Mouse (Mus musculus): Measurements from ENCODE around the gene Creld2. TPM values are rescaled to one million over a fixed set of nuclear protein-coding genes. Genes with fewer than 3 reads are reported as not detected.
"Not testable (repeated sequence)": the region's sequence is repeated elsewhere in the genome, so short reads cannot be mapped to it uniquely, and the experiment has no call there.

The Creld2 gene
- 1 to 10 TPM; 9.8 to 9.9 TPM for total RNA-seq (2021)
- long read RNA-seq, experiment 1, transcript Creld2-201 (10 exons, 1,366 nt), result major isoform, 15 of 19 reads
- long read RNA-seq, experiment 1, partial matches to known transcripts, result 3 of 19 reads
- long read RNA-seq, experiment 1, other reads (novel, unspliced or antisense), result 1 of 19 reads
- long read RNA-seq, experiment 2, transcript Creld2-201 (10 exons, 1,366 nt), result major isoform, 15 of 18 reads
- long read RNA-seq, experiment 2, partial matches to known transcripts, result 3 of 18 reads
- long read RNA-seq, experiment 2, other reads (novel, unspliced or antisense), result 0 of 18 reads

- peak; percentile 100 for DNase-seq
Observed at GRCm38 (mm10) chr15:88819026-88819905, at the start of gene Creld2, which contains the start of gene Alg12. Gene Creld2 (plus strand): TSS chr15:88819646. Gene Alg12 (minus strand): TSS chr15:88819318.

GRCm38 (mm10) chr15:88774630-88775029 is 44.8 kb upstream of the Creld2 start:
- DNase-seq, result not testable (repeated sequence)

- no peak for DNase-seq
Observed at GRCm38 (mm10) chr15:88792140-88792850, 27.2 kb upstream of the Creld2 start.

GRCm38 (mm10) chr15:88794729-88795128 is 24.7 kb upstream of the Creld2 start:
- not testable (repeated sequence) for DNase-seq

- DNase-seq, result no peak
Observed at GRCm38 (mm10) chr15:88799950-88800371, 19.5 kb upstream of the Creld2 start.

- DNase-seq, result no peak
Observed at GRCm38 (mm10) chr15:88800921-88801354, 18.5 kb upstream of the Creld2 start.

- DNase-seq, result no peak
Observed at GRCm38 (mm10) chr15:88801903-88802302, 17.5 kb upstream of the Creld2 start.

GRCm38 (mm10) chr15:88802348-88802747 is 17.1 kb upstream of the Creld2 start:
- DNase-seq, result no peak

GRCm38 (mm10) chr15:88808121-88808520 is 11.3 kb upstream of the Creld2 start:
- no peak for DNase-seq

GRCm38 (mm10) chr15:88810369-88810768 is 9.1 kb upstream of the Creld2 start:
- no peak for DNase-seq

- DNase-seq, result no peak
Observed at GRCm38 (mm10) chr15:88813262-88813661, 6.2 kb upstream of the Creld2 start.

- DNase-seq, result not testable (repeated sequence)
Observed at GRCm38 (mm10) chr15:88813873-88814272, 5.6 kb upstream of the Creld2 start.

- no peak for DNase-seq
Observed at GRCm38 (mm10) chr15:88814411-88815047, 4.9 kb upstream of the Creld2 start.

- DNase-seq, result no peak
Observed at GRCm38 (mm10) chr15:88815196-88815700, 4.2 kb upstream of the Creld2 start.

GRCm38 (mm10) chr15:88819906-88820303 is 459 bp downstream of the Creld2 start:
- no peak for DNase-seq

GRCm38 (mm10) chr15:88821403-88821802 is 2.0 kb downstream of the Creld2 start:
- DNase-seq, result no peak

- no peak for DNase-seq
Observed at GRCm38 (mm10) chr15:88822513-88822912, 3.1 kb downstream of the Creld2 start.

- DNase-seq, result no peak
Observed at GRCm38 (mm10) chr15:88823376-88823775, 3.9 kb downstream of the Creld2 start.

GRCm38 (mm10) chr15:88827466-88827865 is 8.0 kb downstream of the Creld2 start:
- DNase-seq, result no peak

GRCm38 (mm10) chr15:88827991-88828799 is 8.7 kb downstream of the Creld2 start:
- DNase-seq, result peak; percentile 57
